Mouse (Mus musculus) neural tube, embryonic 14.5 days (tissue): ENCODE data around the gene Nt5c2. TPM values are rescaled to one million over a fixed set of nuclear protein-coding genes. Genes with fewer than 3 reads are reported as not detected.
"Not testable (repeated sequence)": the region's sequence is repeated elsewhere in the genome, so short reads cannot be mapped to it uniquely, and the experiment has no call there.

Source experiments
- ATAC-seq: fragments of 200-750 bp; cut with Nextera tagmentation; 2 replicates; pipeline ENCODE4 v1.8.0; 2017; ENCODE audit warnings: low read depth, mild to moderate bottlenecking, moderate TSS enrichment, moderate library complexity
- H3K27ac ChIP-seq: fragments of 300-500 bp; sonication (generic); 2 replicates; pipeline ENCODE4 v1.5.1; 2014; ENCODE audit warnings: low read depth, mild to moderate bottlenecking, control low read depth, low read length, moderate library complexity, mixed read lengths
- H3K27me3 ChIP-seq: fragments of 300-500 bp; sonication (generic); 2 replicates; pipeline ENCODE4 v1.6.1; 2014; ENCODE audit warnings: low read length; ENCODE audit not compliant: control insufficient read depth, insufficient read depth
- H3K36me3 ChIP-seq: fragments of 300-500 bp; sonication (generic); 2 replicates; pipeline ENCODE4 v1.6.1; 2014; ENCODE audit warnings: low read length, mixed read lengths; ENCODE audit not compliant: control insufficient read depth, insufficient read depth
- H3K4me1 ChIP-seq: fragments of 300-500 bp; sonication (generic); 2 replicates; pipeline ENCODE4 v1.6.1; 2014; ENCODE audit warnings: low read length; ENCODE audit not compliant: control insufficient read depth, insufficient read depth
- H3K4me2 ChIP-seq: fragments of 300-500 bp; sonication (generic); 2 replicates; pipeline ENCODE4 v1.6.1; 2014; ENCODE audit warnings: mild to moderate bottlenecking, low read depth, low read length, control low read depth
- H3K4me3 ChIP-seq: fragments of 300-500 bp; sonication (generic); 2 replicates; pipeline ENCODE4 v1.5.1; 2014; ENCODE audit warnings: low read depth, low read length, control low read depth, mixed read lengths
- H3K9ac ChIP-seq: fragments of 300-500 bp; sonication (generic); replicated peaks from 2 replicates; pipeline ENCODE4 v1.6.1; 2014; ENCODE audit warnings: low read depth, mild to moderate bottlenecking, control low read depth, low read length, mixed read lengths
- H3K9me3 ChIP-seq: fragments of 300-500 bp; sonication (generic); 2 replicates; pipeline ENCODE4 v1.6.1; 2016; ENCODE audit warnings: low read length; ENCODE audit not compliant: control insufficient read depth
- WGBS: fragments of 180-500 bp; shearing (Covaris S2); extraction: QIAGEN DNeasy Blood & Tissue Kit; methylation state at CpG from one replicate; pipeline ENCODE4 v1.1.7; 2014; 5-methylcytosine and 5-hydroxymethylcytosine counted together
- polyA plus RNA-seq: library from polyadenylated mRNA; unstranded; fragments of >200 nt; fragmentation: Nextera tagmentation; extraction: Ambion mirVana; gene quantifications from 2 replicates; pipeline ENCODE4 v1.2.1, GENCODE M21; 2014

Nt5c2 gene
- polyA plus RNA-seq, 1 experiment from 2014 or later = 80.3 TPM

DNA sequence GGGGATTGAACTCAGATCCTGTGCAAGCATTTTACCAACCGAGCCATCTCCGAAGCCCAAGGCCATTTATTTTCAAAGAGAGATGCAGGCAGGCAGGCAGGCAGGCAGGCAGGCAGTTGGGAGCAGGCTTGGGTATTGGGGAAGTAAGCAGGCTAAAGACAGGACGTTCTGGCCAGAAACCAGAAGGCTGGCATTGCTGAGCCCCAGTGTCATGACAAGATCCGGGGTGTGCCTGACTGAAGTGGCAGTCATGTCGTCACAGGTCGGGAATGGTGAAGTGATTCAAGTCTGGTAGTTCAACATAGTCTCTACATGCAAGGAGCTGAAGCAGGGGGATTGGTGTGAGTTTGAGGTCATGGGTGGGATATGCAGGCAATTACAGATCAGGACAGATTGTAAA, 27.3 kb downstream of the Nt5c2 start:
- no peak for ATAC-seq
- Histone ChIP-seq H3K9ac (no peak overlapping the region), H3K27me3 (no peaks in the 10 kb centered on the region), H3K4me2 (no peak overlapping the region), H3K4me1 (peaks cover 5% of the 10 kb centered on the region; the same call in 1 of the 2 replicates), H3K27ac (no peak overlapping the region), H3K9me3 (no peaks in the 10 kb centered on the region), H3K4me3 (no peak overlapping the region), H3K36me3 (no peaks in the 10 kb centered on the region)
- WGBS = 80% methylated on average over 6 of the region's 6 CpGs

DNA sequence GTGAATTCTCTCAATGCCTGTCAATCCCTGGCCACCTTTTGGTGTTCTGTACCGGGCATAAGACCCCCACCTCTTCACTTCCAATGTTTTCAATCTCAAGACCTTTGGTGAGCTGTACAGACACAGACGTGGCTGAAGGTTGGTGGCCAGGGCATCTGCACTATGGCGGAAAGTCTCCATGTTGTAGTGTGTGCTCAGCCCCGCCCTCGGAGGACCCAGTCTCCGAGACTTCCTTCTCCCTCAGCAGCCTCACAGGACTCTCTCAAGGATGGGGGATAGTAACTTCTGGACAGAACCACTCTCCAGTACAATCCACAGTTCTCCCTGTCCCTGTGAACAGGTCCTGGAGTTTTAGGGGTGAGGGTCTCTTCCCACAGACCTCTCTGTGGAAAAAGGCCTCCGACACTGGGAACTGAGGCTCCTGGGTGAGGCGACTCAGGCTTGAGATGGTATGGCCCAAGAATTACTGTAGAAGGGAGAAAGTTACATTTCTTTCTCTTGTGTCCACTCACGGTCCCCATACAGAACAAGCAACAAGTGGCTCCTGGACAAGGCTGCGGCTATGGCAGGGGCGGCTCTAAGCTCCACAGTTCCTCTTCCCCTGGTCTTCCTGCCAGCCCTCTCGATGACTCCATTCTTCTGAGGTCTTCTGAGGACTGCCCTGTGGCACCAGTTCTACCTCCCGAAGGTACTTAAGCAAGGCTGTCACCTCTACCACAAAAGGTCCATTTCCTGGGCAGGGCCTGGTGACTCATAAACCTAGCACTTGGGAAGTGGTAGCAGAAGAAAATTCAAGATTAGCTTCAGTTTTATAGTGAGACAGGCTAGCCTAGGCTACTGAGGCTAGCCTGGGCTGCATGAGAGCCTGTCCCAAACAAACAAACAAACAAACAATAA, 30.0 kb downstream of the Nt5c2 start:
- no peak for ATAC-seq
- WGBS = 93% methylated on average over 13 of the region's 13 CpGs
- Histone ChIP-seq H3K9me3 (no peaks in the 10 kb centered on the region), H3K4me2 (no peak overlapping the region), H3K4me1 (peaks cover 5% of the 10 kb centered on the region; the same call in 1 of the 2 replicates), H3K9ac (no peak overlapping the region), H3K4me3 (no peak overlapping the region), H3K36me3 (no peaks in the 10 kb centered on the region), H3K27me3 (no peaks in the 10 kb centered on the region), H3K27ac (no peak overlapping the region)

DNA sequence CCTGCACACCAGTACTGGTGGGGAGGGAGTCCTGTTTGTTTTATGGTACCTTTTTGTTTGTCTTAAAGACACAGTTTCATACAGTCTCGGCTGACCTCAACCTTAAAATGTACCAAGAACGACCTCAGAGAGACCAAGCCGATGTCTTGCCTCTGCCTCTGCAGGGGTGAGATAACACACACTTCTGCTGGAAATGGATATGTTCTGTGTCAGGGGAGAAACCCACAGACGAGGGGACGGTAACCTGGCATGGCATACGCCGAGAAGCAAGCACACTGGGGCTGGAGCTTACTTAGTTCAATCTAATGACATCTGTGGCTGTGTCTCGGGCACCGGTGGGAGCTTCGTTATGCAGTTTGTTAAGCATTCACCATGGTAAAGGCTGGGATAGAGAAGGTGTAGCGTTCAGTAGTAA, 31.0 kb downstream of the Nt5c2 start:
- Histone ChIP-seq H3K9me3 (no peaks in the 10 kb centered on the region), H3K36me3 (no peaks in the 10 kb centered on the region), H3K9ac (no peak overlapping the region), H3K4me1 (peaks cover 5% of the 10 kb centered on the region; the same call in 1 of the 2 replicates), H3K27me3 (no peaks in the 10 kb centered on the region), H3K4me3 (no peak overlapping the region), H3K27ac (no peak overlapping the region), H3K4me2 (no peak overlapping the region)
- no peak for ATAC-seq
- 55% methylated on average over 11 of the region's 11 CpGs for WGBS

DNA sequence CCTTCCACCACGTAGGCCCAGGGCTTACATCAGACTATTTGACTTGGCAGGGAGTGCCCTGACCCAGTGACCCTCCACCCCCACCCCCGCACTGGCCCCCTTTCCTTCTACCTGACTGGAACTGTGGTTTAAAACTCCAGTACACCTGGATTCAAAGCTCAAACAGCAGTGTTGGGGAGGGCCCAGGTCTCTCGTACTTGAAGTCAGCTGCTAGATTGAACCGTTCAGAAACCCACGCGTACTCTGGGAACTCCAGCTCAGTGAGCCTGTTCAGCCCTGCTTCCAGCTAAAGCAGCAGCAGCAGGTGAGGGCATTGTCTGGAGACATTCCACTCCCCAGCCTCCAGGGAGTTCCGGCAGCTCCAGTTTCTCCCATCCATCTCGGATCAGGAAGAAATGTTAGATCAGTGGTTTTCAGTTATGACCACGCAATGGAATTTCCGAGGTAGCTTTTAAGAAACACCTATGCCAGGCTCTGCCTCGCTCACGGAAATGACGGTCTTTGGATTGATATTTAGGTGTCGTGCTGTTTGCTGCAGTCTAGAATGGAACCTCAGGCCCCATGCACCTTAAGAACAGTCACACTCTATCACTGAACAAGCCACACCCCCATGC, 31.5 kb downstream of the Nt5c2 start:
- no peaks in the 10 kb centered on the region for H3K9me3 ChIP-seq
- no peaks in the 10 kb centered on the region for H3K36me3 ChIP-seq
- no peak overlapping the region for H3K4me2 ChIP-seq
- no peak overlapping the region for H3K27ac ChIP-seq
- 67% methylated on average over 14 of the region's 14 CpGs for WGBS
- ATAC-seq = no peak
- no peak overlapping the region for H3K4me3 ChIP-seq
- peaks cover 3% of the 10 kb centered on the region; the same call in 1 of the 2 replicates for H3K4me1 ChIP-seq
- no peaks in the 10 kb centered on the region for H3K27me3 ChIP-seq
- no peak overlapping the region for H3K9ac ChIP-seq

DNA sequence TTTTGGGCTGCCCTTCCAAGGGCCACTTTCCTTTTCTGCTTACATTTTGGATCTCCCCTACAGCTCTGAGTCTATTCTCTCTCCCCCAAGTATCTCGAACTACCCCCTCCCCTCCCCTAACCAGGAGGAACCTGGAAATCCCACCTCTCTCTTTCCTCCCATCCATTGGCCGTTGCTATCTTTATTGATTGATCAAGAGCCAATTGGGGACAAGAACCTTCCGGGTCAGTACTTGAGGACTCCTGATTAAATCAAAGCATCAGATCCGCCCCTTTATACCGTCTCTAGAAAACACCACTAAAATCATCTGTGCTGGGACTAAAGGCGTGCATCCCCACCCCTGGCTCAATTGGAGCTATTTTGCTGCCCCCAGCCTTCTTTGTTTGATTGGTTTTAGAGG, 33.5 kb downstream of the Nt5c2 start:
- no peak for ATAC-seq
- H3K36me3 ChIP-seq = no peaks in the 10 kb centered on the region
- H3K4me2 ChIP-seq = no peak overlapping the region
- H3K4me1 ChIP-seq = no peaks in the 10 kb centered on the region
- no peak overlapping the region for H3K27ac ChIP-seq
- 36% methylated on average over 6 of the region's 6 CpGs for WGBS
- H3K27me3 ChIP-seq = no peaks in the 10 kb centered on the region
- H3K4me3 ChIP-seq = no peak overlapping the region
- no peaks in the 10 kb centered on the region for H3K9me3 ChIP-seq
- H3K9ac ChIP-seq = no peak overlapping the region

DNA sequence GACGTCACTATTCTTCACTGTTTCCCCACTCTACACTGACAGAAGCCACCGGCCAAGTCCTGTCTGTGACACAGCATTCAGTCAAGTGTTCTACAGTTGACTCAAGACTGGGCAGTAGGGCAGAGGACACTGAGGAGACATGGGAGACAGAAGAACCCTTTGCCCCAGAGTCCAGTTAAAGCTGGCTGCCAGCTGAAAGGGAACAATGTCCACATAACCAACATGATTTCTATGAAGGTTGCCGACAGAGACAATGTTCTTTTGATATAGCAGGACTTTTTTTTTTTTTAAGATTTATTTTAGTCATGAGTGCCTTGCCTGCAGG, 35.2 kb downstream of the Nt5c2 start:
- Histone ChIP-seq H3K27me3 (no peaks in the 10 kb centered on the region), H3K27ac (no peak overlapping the region), H3K4me3 (no peak overlapping the region), H3K9me3 (no peaks in the 10 kb centered on the region), H3K36me3 (no peaks in the 10 kb centered on the region), H3K4me2 (no peak overlapping the region), H3K4me1 (no peaks in the 10 kb centered on the region), H3K9ac (no peak overlapping the region)
- 79% methylated on average over 3 of the region's 3 CpGs for WGBS
- no peak for ATAC-seq

DNA sequence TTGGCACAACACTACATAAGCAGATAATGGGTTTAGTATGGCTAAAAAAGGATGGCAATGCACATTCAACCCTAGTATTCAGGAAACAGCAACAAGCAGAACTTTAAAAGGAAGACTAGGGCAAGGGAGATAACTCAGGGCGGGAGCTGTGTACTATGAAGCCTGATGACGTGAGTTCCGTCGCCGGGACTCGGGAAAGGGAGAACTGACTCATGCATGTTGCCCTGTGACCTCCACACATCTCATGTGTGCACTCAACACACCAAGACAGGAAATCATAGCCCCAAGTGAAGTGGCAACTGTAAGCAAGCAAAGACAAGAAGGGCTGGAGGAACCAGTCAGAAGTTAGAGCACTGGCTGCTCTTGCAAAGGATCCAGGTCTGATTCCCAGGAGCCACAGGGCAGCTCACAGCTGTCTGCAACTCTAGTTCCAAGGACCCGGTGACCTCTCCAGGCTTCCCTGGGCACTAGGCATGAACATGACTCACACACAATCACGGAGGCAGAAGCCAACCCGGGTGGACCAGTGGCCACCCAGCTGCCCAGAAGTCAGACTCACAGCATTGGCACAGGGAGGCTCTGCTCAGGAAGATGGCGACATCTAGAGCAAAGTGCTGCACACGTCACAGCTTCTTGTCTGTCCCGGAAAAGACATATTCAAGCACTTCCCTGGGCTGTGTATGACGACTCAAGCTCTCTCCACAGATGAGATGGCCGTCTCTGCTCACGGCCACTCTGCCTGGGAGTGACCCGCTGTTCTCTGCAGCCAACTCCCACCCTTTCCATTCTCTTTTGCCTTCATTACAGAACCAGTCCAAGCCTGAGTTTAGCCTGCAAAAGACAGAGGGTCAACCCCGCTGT, 35.8 kb downstream of the Nt5c2 start:
- ATAC-seq = no peak

DNA sequence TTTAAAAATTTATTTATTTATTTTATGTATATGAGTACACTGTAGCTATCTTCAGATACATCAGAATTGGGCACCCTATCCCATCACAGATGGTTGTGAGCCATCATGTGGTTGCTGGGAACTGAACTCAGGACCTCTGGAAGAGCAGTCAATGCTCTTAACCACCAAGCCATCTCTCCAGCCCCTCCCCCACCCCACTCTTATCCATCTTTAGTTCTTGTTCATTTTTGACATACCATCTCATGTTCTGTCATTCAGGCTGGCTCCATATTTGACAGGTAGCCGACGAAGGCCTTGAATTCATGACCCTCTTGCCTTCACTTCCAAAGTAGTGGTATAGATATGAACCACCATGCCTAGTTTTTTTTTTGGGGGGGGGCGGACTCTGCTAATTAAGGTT, 36.9 kb downstream of the Nt5c2 start:
- not testable (repeated sequence) for H3K9me3 ChIP-seq, H3K36me3 ChIP-seq, H3K4me3 ChIP-seq, H3K4me1 ChIP-seq, H3K27me3 ChIP-seq, ATAC-seq, H3K27ac ChIP-seq, H3K9ac ChIP-seq, H3K4me2 ChIP-seq
- WGBS = 95% methylated on average over 3 of the region's 3 CpGs

More for the DNA sequence above, 35.8 kb downstream of the Nt5c2 start:
- H3K36me3 ChIP-seq = no peaks in the 10 kb centered on the region
- H3K4me3 ChIP-seq = no peak overlapping the region
- H3K9me3 ChIP-seq = no peaks in the 10 kb centered on the region
- no peaks in the 10 kb centered on the region for H3K4me1 ChIP-seq
- WGBS = 90% methylated on average over 17 of the region's 17 CpGs
- H3K27me3 ChIP-seq = no peaks in the 10 kb centered on the region
- no peak overlapping the region for H3K9ac ChIP-seq
- H3K4me2 ChIP-seq = no peak overlapping the region
- H3K27ac ChIP-seq = no peak overlapping the region

DNA sequence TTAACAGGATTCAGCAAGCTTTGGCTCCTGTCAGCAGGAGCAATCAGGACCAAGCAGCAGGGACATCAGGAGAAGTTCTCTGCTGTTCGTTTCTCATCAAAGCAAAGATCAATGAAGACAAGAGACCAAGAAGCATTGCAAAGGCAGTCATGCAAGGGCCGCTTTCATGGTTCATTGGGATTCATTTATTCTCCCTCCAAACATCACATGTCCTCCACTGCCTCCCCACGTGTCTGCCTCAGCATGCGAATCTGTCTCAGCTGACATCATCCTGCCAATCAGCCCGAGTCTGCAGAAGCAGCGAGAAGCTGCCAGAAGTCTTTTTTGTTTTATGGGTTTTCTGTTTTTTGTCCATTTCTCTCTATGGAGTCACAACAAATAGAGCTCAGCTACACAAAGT, 37.5 kb downstream of the Nt5c2 start:
- WGBS = 32% methylated on average over 6 of the region's 6 CpGs
- ATAC-seq = no peak

More for the DNA sequence above, 37.5 kb downstream of the Nt5c2 start:
- Histone ChIP-seq H3K27ac (no peak overlapping the region), H3K4me3 (no peak overlapping the region), H3K9ac (no peak overlapping the region), H3K9me3 (no peaks in the 10 kb centered on the region), H3K27me3 (no peaks in the 10 kb centered on the region), H3K4me2 (no peak overlapping the region), H3K36me3 (no peaks in the 10 kb centered on the region), H3K4me1 (no peaks in the 10 kb centered on the region)
